Comparison of ENCODE assay signal across 8 mouse cellular contexts in the genomic region with DNA sequence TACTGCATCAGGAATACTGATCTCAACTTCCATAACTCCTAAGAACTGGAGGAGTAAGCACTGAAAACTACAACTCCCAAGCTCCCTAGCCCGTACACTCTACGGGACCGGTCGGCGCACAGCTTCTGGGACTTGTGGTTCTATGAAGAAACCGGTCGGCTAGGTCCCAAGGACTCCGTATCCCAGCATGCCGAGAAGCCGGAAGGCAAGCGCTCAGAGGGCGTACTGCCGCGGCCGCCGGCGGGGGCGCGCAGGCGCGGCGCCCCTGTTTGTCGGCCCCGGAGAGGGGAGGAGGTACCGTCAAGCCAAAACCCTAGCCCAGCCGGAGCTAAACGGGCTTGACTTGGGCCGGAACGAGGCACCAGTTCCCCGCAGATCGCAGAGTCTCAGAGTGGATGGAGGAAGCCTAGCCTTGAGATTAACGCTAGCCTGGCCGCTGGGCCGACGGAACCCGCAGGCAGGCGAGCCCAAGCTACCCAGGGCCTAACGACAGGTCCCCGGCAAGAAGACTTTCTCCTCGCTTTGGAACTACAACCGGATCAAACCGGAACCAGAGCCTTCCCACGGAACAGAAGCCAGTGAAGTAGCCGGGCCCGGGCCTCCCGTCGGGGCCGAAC. TPM values are rescaled to one million over a fixed set of nuclear protein-coding genes. Genes with fewer than 3 reads are reported as not detected.
DNase-seq lines count a peak whose midpoint lies in the region; ATAC-seq and TF ChIP-seq lines count a peak whose summit lies in the region.

Gene Tmem115, plus strand, starts transcription at position 155 of the 617 bp plus-strand sequence.

- peak within 1 kb of the TSS; percentile 91 for H3K4me2 ChIP-seq in heart, embryonic 14.5 days (ENCODE audit: low read length)
- peak within 1 kb of the TSS; percentile 82 for H3K4me2 ChIP-seq in liver, embryonic 14.5 days (ENCODE audit: low read depth)
- H3K4me2 ChIP-seq in neural tube, embryonic 11.5 days (ENCODE audit: low read depth): peak within 1 kb of the TSS; percentile 100
- peak within 1 kb of the TSS; percentile 95 for H3K4me2 ChIP-seq in stomach, postnatal 0 days (replicated peaks; ENCODE audit: low read depth)

- H3K27ac ChIP-seq in heart, embryonic 14.5 days (replicated peaks in 1 of 2; ENCODE audit: control insufficient read depth in 1 of 2, insufficient read depth in 1 of 2, low read depth in 2 of 2, low read length in 2 of 2): peak within 1 kb of the TSS; percentile 83
- peak within 1 kb of the TSS; percentile 65 for H3K27ac ChIP-seq in liver, embryonic 14.5 days
- no peak within 1 kb of the TSS for H3K27ac ChIP-seq in neural tube, embryonic 11.5 days (ENCODE audit: low read depth, low read length)
- H3K27ac ChIP-seq in stomach, postnatal 0 days (replicated peaks): peak within 1 kb of the TSS; percentile 94

- ATAC-seq in CD4-positive, CD25-positive, alpha-beta regulatory T cell, adult 4 months: peak; percentile 99
- ATAC-seq in heart, embryonic 14.5 days (ENCODE audit: insufficient number of reproducible peaks, insufficient read depth, low FRiP score, low read depth): peak; percentile 96
- ATAC-seq in liver, embryonic 14.5 days (ENCODE audit: insufficient read depth): peak; percentile 90
- ATAC-seq in neural tube, embryonic 11.5 days (ENCODE audit: insufficient read depth, low FRiP score, low TSS enrichment): peak; percentile 96
- peak; percentile 99 for ATAC-seq in stomach, postnatal 0 days (ENCODE audit: low FRiP score, low TSS enrichment)

- peak; percentile 75 for DNase-seq in c-Kit-negative CD71-positive TER-119-positive erythroid progenitor cells, embryonic 14.5 days (ENCODE audit: low read depth, low spot score)
- DNase-seq in fibroblast of lung, adult 2 months (ENCODE audit: low read depth): peak; percentile 97
- peak; percentile 92 to 98 for DNase-seq in kidney, postnatal 25 days
- peak; percentile 87 to 91 (median 90) for DNase-seq in liver, embryonic 14.5 days (ENCODE audit: low read depth in 3 of 3, low spot score in 3 of 3)
- peak; percentile 94 for DNase-seq in neural tube, embryonic 11.5 days (ENCODE audit: low spot score)
- peak; percentile 94 for DNase-seq in stomach, postnatal 0 days (ENCODE audit: low spot score)

- H3K4me1 ChIP-seq in heart, embryonic 14.5 days (ENCODE audit: control insufficient read depth in 2 of 2, insufficient read depth in 2 of 2, low read length in 2 of 2): peaks cover 22 to 29% of the 10 kb centered on the region in 2 experiments
- H3K4me1 ChIP-seq in liver, embryonic 14.5 days (replicated peaks; ENCODE audit: control insufficient read depth in 2 of 2, insufficient read depth in 2 of 2, low read length in 1 of 2): peaks cover 8 to 22% of the 10 kb centered on the region in 2 experiments
- peaks cover 27% of the 10 kb centered on the region for H3K4me1 ChIP-seq in neural tube, embryonic 11.5 days (ENCODE audit: control insufficient read depth, insufficient read depth, low read length)
- H3K4me1 ChIP-seq in stomach, postnatal 0 days (replicated peaks; ENCODE audit: control insufficient read depth, insufficient read depth): peaks cover 8% of the 10 kb centered on the region; the same call in 1 of the 2 replicates

- no peaks in the 10 kb centered on the region for H3K9me3 ChIP-seq in heart, embryonic 14.5 days (ENCODE audit: control insufficient read depth, low read length)
- no peaks in the 10 kb centered on the region for H3K9me3 ChIP-seq in liver, embryonic 14.5 days (ENCODE audit: control insufficient read depth, low read length)
- H3K9me3 ChIP-seq in neural tube, embryonic 11.5 days (ENCODE audit: control insufficient read depth, low read length): no peaks in the 10 kb centered on the region
- no peaks in the 10 kb centered on the region for H3K9me3 ChIP-seq in stomach, postnatal 0 days (ENCODE audit: control insufficient read depth, low read length)

- no peaks in the 10 kb centered on the region for H3K27me3 ChIP-seq in heart, embryonic 14.5 days (ENCODE audit: control insufficient read depth, insufficient read depth, low read length)
- no peaks in the 10 kb centered on the region for H3K27me3 ChIP-seq in liver, embryonic 14.5 days (ENCODE audit: control insufficient read depth, insufficient read depth, low read length)
- no peaks in the 10 kb centered on the region for H3K27me3 ChIP-seq in neural tube, embryonic 11.5 days (ENCODE audit: control insufficient read depth, insufficient read depth, low read length)
- no peaks in the 10 kb centered on the region for H3K27me3 ChIP-seq in stomach, postnatal 0 days (ENCODE audit: control insufficient read depth, insufficient read depth, low read length)

- under 1% methylated on average over 48 of the region's 48 CpGs for WGBS in heart, embryonic 14.5 days
- WGBS in liver, embryonic 14.5 days (ENCODE audit: insufficient replicate concordance): under 1% methylated on average over 48 of the region's 48 CpGs
- WGBS in neural tube, embryonic 11.5 days: under 1% methylated on average over 48 of the region's 48 CpGs
- WGBS in stomach, postnatal 0 days: under 1% methylated on average over 47 of the region's 48 CpGs

- TF ChIP-seq CTCF in liver, embryonic 14.5 days (IDR thresholded peaks at IDR 0.05; ENCODE audit: low read depth): no peak
- TF ChIP-seq CTCF in stomach, postnatal 0 days (IDR thresholded peaks at IDR 0.05; ENCODE audit: low read depth): peak; percentile 41

- H3K4me3 ChIP-seq in heart, embryonic 14.5 days (ENCODE audit: control insufficient read depth in 1 of 2, insufficient read depth in 1 of 2, low read depth in 1 of 2, low read length in 2 of 2): peak within 1 kb of the TSS; percentile 86 to 96
- H3K4me3 ChIP-seq in liver, embryonic 14.5 days (ENCODE audit: insufficient read depth in 1 of 2, low read depth in 2 of 2, low read length in 2 of 2): peak within 1 kb of the TSS; percentile 81 to 94
- peak within 1 kb of the TSS; percentile 68 for H3K4me3 ChIP-seq in neural tube, embryonic 11.5 days (ENCODE audit: low read depth, low read length)
- H3K4me3 ChIP-seq in stomach, postnatal 0 days (ENCODE audit: low read depth, low read length): peak within 1 kb of the TSS; percentile 84

- TF ChIP-seq EP300 in liver, embryonic 14.5 days (IDR thresholded peaks at IDR 0.05; ENCODE audit: low read depth): no peak
- TF ChIP-seq EP300 in stomach, postnatal 0 days (optimal IDR thresholded peaks at IDR 0.05): no peak

- H3K36me3 ChIP-seq in heart, embryonic 14.5 days (ENCODE audit: control insufficient read depth, insufficient read depth, low read length): peaks cover 18% of the 10 kb centered on the region
- H3K36me3 ChIP-seq in liver, embryonic 14.5 days (replicated peaks; ENCODE audit: control insufficient read depth, insufficient read depth, low read depth): peaks cover 15% of the 10 kb centered on the region
- peaks cover 8% of the 10 kb centered on the region; the same call in 1 of the 2 replicates for H3K36me3 ChIP-seq in neural tube, embryonic 11.5 days (ENCODE audit: control insufficient read depth, insufficient read depth, low read length)
- no peaks in the 10 kb centered on the region; the same call in 1 of the 2 replicates for H3K36me3 ChIP-seq in stomach, postnatal 0 days (ENCODE audit: control insufficient read depth, insufficient read depth, low read length)

- peak within 1 kb of the TSS; percentile 93 for H3K9ac ChIP-seq in heart, embryonic 14.5 days (ENCODE audit: low read length)
- H3K9ac ChIP-seq in liver, embryonic 14.5 days (replicated peaks): peak within 1 kb of the TSS; percentile 94
- H3K9ac ChIP-seq in neural tube, embryonic 11.5 days (ENCODE audit: low read length): peak within 1 kb of the TSS; percentile 82
- peak within 1 kb of the TSS; percentile 91 for H3K9ac ChIP-seq in stomach, postnatal 0 days (ENCODE audit: low read length)

RNA-seq across cellular contexts. Expression of gene Tmem115, which starts in this region (rescaled TPM):
- 10 to 100 TPM; 19.7 to 28.0 TPM for polyA plus RNA-seq in CD4-positive, CD25-positive, alpha-beta regulatory T cell, adult 4 months (2017; shearing (Covaris generic))
- polyA plus RNA-seq in heart, embryonic 14.5 days (2014; fragmentation: Nextera tagmentation; extraction: Ambion mirVana): 38.6 and 39.7 TPM in 2 replicates
- 8.3 and 8.6 TPM in 2 replicates for polyA plus RNA-seq in liver, embryonic 14.5 days (2012; rRNA removed)
- 15.6 and 15.7 TPM in 2 replicates for polyA plus RNA-seq in liver, embryonic 14.5 days (2014; fragmentation: Nextera tagmentation; extraction: Ambion mirVana)
- 47.0 and 47.2 TPM in 2 replicates for polyA plus RNA-seq in neural tube, embryonic 11.5 days (2014; fragmentation: Nextera tagmentation; extraction: Ambion mirVana)
- 41.9 and 43.2 TPM in 2 replicates for polyA plus RNA-seq in stomach, postnatal 0 days (2015; fragmentation: Nextera tagmentation; extraction: Ambion mirVana)
